Mouse (Mus musculus): ENCODE measurements around the gene Ms4a18. TPM values are rescaled to one million over a fixed set of nuclear protein-coding genes. Genes with fewer than 3 reads are reported as not detected.

Ms4a18 gene
- polyA plus RNA-seq, 1 experiment from 2014 or later, result not detected

DNA sequence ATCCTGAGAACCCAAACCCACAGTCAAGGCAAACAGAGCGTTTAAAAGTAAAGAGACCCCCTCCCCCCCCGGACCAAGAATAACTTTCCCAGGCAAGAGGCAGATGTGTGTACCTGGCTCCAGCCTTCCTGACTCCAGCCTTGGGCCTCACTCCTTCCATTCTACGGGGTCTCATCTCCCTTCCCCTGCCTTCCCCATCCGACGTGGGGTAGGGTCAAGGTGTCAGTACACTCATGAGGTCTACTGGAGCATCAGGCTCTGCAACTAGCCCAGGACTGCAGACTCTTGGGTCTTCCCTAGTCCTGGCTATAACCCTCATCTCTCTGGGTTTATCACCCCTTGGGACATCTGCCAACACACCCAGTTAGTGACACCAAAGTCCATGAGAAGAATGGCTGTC lies 37.6 kb downstream of the Ms4a18 start:
- H3K4me2 ChIP-seq, result no peak overlapping the region
- H3K27ac ChIP-seq (replicated peaks), result no peak overlapping the region
- no peaks in the 10 kb centered on the region for H3K9me3 ChIP-seq
- H3K36me3 ChIP-seq, result no peaks in the 10 kb centered on the region
- 76% methylated on average over 5 of the region's 5 CpGs for WGBS
- no peak overlapping the region for H3K4me3 ChIP-seq
- H3K27me3 ChIP-seq, result no peaks in the 10 kb centered on the region
- peaks cover 6% of the 10 kb centered on the region; the same call in 1 of the 2 replicates for H3K4me1 ChIP-seq (replicated peaks)
- peak; percentile 4; the same call in 1 of the 2 replicates for ATAC-seq (ENCODE audit: low FRiP score, low read depth)
- no peak overlapping the region for H3K9ac ChIP-seq

DNA sequence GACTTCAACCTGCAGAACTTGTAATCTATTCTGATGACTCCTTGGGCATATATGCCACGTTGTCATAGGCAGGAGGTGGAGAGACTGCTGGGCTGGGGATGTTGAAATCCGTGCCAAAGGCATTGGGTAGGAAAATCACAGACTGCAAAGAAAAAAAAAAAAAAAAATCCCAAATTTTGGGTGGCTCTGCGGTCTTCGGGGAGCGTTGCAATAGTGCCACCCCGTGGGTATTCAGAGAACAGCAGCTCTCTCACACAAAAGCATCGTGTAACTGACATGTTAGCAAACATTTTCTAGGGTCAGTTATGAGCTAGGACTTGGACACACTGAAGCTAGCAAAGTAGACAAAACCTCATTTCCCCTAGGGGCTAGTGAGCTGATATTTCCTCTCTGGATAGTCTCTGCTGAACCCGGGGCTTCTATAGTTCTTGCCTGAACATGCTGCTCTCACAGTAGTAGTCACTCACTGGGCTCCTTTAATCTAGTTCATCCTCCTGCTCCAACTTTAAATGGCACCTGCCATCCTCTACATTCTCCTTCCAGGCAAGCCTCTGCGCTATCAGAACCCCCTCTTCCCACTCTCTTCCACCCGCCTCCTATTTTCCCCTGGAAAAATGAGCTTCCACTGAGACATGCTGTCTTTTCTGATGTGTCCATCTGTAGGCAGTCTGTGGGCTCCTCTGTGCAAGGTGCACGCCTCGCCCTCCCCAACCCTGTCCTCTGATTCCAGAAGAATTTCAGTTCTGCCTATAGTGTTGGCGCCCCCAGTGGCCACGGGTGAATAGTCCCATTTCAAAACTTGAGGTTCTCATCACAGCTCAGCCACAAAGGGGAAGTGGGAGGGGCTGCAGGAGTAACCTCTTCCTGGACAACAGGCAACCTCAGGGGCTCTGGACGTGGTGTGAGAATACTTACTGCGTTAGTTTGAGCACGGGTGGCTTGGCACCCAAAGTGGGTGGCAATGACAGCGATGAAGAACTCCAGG lies 38.4 kb downstream of the Ms4a18 start:
- peak; percentile 63; the same call in 1 of the 2 replicates for ATAC-seq (ENCODE audit: low FRiP score, low read depth)
- WGBS, result 14% methylated on average over 18 of the region's 18 CpGs
- Histone ChIP-seq H3K27me3 (no peaks in the 10 kb centered on the region), H3K4me3 (no peak overlapping the region), H3K9me3 (no peaks in the 10 kb centered on the region), H3K27ac (replicated peaks) (no peak overlapping the region), H3K4me1 (replicated peaks) (peaks cover 6% of the 10 kb centered on the region; the same call in 1 of the 2 replicates), H3K36me3 (no peaks in the 10 kb centered on the region), H3K4me2 (peak overlapping the region; percentile 28), H3K9ac (no peak overlapping the region)

DNA sequence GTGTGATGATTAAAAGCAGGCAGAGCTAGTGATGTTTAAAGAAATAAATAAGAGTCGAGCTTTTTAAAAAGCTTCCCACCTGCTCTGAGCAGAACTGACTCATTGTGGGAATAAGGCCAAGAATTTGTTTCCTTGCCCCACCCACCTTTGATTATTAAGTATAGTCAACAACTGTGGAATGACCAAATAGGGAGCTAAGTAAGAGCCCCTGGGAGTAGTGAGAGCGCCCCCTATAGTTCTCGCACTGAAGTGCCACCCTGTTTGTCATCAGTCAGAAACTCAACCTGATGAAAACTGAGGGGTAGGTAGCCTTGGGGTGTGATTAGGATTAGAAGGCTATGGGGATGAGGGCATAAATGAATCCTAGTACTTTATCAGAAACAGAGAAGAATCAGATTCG lies 41.5 kb downstream of the Ms4a18 start:
- peaks cover 6% of the 10 kb centered on the region; the same call in 1 of the 2 replicates for H3K4me1 ChIP-seq (replicated peaks)
- no peak overlapping the region for H3K27ac ChIP-seq (replicated peaks)
- H3K4me3 ChIP-seq, result no peak overlapping the region
- H3K36me3 ChIP-seq, result no peaks in the 10 kb centered on the region
- no peak overlapping the region for H3K9ac ChIP-seq
- peaks cover 4% of the 10 kb centered on the region; the same call in 1 of the 2 replicates for H3K9me3 ChIP-seq
- H3K4me2 ChIP-seq, result no peak overlapping the region
- H3K27me3 ChIP-seq, result no peaks in the 10 kb centered on the region
- WGBS, result 50% methylated on average over 4 of the region's 4 CpGs
- no peak for ATAC-seq (ENCODE audit: low FRiP score, low read depth)

DNA sequence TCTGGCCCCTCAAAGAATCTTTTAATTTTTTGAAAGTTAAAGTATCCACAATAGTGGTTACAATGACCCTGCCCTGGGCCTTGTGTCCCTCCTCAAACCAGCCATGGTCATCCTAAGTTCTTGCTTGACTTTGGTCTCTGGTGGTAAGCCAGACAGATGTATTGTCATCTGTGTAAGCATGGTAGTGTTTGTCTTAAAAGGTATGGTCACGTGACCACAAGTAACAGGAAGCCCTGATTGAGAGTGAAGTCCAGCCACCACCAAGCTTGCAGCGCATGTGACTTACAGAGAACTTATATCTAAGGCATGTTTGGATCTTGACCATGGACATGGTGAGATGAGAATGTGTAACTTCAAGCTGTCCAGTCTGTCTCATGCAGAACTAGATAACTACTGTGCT lies 42.6 kb downstream of the Ms4a18 start:
- WGBS, result 89% methylated on average over 2 of the region's 2 CpGs
- peaks cover 4% of the 10 kb centered on the region; the same call in 1 of the 2 replicates for H3K9me3 ChIP-seq
- no peak overlapping the region for H3K27ac ChIP-seq (replicated peaks)
- no peak overlapping the region for H3K4me2 ChIP-seq
- ATAC-seq (ENCODE audit: low FRiP score, low read depth), result no peak
- H3K4me3 ChIP-seq, result no peak overlapping the region
- H3K4me1 ChIP-seq (replicated peaks), result peaks cover 6% of the 10 kb centered on the region; the same call in 1 of the 2 replicates
- H3K27me3 ChIP-seq, result no peaks in the 10 kb centered on the region
- no peaks in the 10 kb centered on the region for H3K36me3 ChIP-seq
- no peak overlapping the region for H3K9ac ChIP-seq

DNA sequence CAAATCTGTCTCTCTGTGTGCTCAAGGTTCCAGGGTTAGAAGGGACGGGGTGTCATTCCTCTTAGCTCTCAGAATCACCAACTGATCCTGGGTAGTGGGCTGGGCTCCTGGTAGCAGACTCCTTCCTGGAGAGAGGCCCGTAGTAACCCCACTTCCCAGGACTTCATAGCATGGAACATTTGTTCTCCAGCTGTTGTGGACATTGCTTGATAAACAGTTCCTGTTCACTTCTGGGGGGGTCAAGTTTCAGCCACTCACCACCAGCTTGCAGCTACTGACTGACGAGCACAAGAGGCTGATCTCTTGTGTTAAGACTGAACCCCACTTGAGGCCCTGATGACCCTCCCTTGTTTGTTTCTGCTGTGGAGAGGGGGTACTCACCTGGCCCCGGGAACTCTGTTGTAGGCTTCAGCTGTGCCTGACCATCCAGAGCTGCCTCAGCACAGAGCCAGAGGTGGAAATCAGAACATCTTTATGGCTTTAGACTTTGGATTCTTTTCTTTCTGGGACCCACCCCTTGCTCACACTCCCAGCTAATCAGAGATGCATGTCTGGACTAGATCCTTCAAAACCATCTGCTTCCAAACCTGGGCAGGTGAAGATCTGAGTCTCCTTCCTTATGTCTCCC lies 43.5 kb downstream of the Ms4a18 start, which contains the start of gene Ms4a10:
Gene Ms4a10 (minus strand): TSS at position 433 of the 628 bp plus-strand sequence.
- no peaks in the 10 kb centered on the region for H3K27me3 ChIP-seq
- H3K4me1 ChIP-seq (replicated peaks), result 0 out of 2 replicates have a peak, but pooled peaks cover under 1% of the 10 kb centered on the region
- H3K9ac ChIP-seq, result no peak within 1 kb of the TSS
- WGBS, result 77% methylated on average over 4 of the region's 4 CpGs
- H3K4me2 ChIP-seq, result no peak within 1 kb of the TSS
- no peak within 1 kb of the TSS for H3K27ac ChIP-seq (replicated peaks)
- ATAC-seq (ENCODE audit: low FRiP score, low read depth), result no peak
- no peaks in the 10 kb centered on the region for H3K36me3 ChIP-seq
- no peak within 1 kb of the TSS for H3K4me3 ChIP-seq
- H3K9me3 ChIP-seq, result peaks cover 4% of the 10 kb centered on the region; the same call in 1 of the 2 replicates

DNA sequence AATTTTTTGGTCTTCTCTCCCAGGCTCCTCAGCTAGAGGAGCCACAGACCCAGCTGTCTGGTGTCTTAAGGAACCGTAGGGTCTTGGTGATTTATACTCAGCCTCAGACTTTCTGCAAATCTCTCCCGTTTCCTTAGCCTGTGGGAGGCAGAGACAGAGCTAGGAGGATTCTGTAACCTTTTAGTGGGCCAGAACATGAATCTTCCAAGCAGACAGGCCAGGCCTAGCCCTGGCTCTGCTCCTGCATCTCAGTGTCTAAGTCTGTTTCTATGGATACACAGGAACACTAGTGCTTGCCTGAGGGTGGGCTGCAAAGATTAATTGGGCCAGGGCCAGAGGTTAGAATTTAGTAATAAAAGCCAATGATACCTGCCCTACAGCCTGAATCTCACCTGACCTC lies 44.6 kb downstream of the Ms4a18 start:
- WGBS, result 64% methylated on average over 2 of the region's 2 CpGs
- no peak for ATAC-seq (ENCODE audit: low FRiP score, low read depth)
- peaks cover 4% of the 10 kb centered on the region; the same call in 1 of the 2 replicates for H3K9me3 ChIP-seq

DNA sequence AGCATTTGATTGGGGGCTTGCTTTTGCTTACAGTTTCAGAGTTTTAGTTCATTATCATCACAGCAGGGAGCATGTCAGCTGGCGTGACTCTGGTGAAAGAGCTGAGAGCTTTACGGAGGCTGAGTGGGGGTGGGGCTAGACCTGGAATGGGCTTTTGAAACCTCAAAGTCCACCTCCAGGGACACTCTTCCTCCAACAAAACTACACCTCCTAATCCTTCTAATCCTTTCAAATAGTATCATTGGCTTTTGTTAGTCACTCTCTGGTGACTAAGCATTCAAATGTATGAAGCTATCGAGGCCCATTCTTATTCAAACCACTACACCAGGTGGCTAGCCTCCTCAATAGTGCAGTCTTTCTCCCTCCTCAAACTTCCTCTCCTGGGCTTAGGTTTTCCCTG lies 45.2 kb downstream of the Ms4a18 start:
- H3K4me1 ChIP-seq (replicated peaks), result no peaks in the 10 kb centered on the region
- WGBS, result 53% methylated on average over 3 of the region's 3 CpGs
- H3K4me3 ChIP-seq, result no peak overlapping the region
- H3K9ac ChIP-seq, result no peak overlapping the region
- H3K27me3 ChIP-seq, result no peaks in the 10 kb centered on the region
- H3K36me3 ChIP-seq, result no peaks in the 10 kb centered on the region
- H3K27ac ChIP-seq (replicated peaks), result no peak overlapping the region
- ATAC-seq (ENCODE audit: low FRiP score, low read depth), result no peak
- H3K9me3 ChIP-seq, result peaks cover 4% of the 10 kb centered on the region; the same call in 1 of the 2 replicates
- H3K4me2 ChIP-seq, result no peak overlapping the region

More for the DNA sequence above, 44.6 kb downstream of the Ms4a18 start:
- Histone ChIP-seq H3K9ac (no peak overlapping the region), H3K4me3 (no peak overlapping the region), H3K27ac (replicated peaks) (no peak overlapping the region), H3K4me2 (no peak overlapping the region), H3K4me1 (replicated peaks) (no peaks in the 10 kb centered on the region), H3K27me3 (no peaks in the 10 kb centered on the region), H3K36me3 (no peaks in the 10 kb centered on the region)

DNA sequence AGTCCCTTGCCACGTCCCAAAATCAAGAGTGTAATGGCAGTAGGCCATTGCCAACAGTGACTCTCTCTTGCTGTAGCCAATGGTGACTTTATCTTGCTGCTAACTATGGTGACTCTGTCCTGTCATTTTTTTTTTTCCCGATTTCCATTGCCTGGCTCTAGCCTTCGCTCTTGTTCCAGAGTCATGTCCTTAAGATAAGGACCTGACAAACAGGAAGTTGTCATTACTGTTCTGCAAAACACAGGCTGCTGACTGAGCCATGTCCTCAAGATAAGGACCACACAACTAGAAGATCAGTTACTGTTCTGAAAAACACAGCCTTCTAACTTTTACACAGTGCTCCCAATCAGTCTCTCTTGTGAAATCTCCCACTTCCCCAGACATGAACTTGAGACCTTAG lies 47.4 kb downstream of the Ms4a18 start:
- Histone ChIP-seq H3K4me1 (replicated peaks) (no peaks in the 10 kb centered on the region), H3K9ac (no peak overlapping the region), H3K36me3 (no peaks in the 10 kb centered on the region), H3K4me3 (no peak overlapping the region), H3K9me3 (peaks cover 4% of the 10 kb centered on the region; the same call in 1 of the 2 replicates), H3K27ac (replicated peaks) (no peak overlapping the region), H3K4me2 (no peak overlapping the region), H3K27me3 (no peaks in the 10 kb centered on the region)
- no peak for ATAC-seq (ENCODE audit: low FRiP score, low read depth)
- 84% methylated on average over 3 of the region's 3 CpGs for WGBS

DNA sequence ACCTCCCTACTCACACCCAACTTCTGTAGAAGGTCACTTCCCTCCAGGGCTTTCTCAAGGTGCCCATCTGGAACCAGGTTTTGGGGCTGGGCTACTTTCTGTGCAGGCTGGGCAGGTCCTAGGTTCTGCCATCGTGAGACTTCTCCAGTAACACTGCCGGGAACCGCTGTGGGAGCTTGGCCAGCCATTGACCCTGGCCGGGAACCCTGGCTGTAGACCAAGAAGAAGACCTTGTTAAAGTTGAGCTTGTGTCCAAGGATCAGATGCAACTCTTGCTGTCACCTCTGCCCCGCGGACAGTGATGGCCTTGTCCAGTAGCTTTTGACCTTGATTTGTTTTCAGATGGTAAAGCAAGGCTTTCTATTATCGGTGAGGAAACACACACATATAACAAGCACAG lies 49.3 kb downstream of the Ms4a18 start:
- WGBS, result 95% methylated on average over 7 of the region's 7 CpGs
- H3K4me2 ChIP-seq, result no peak overlapping the region
- H3K4me1 ChIP-seq (replicated peaks), result no peaks in the 10 kb centered on the region
- peaks cover 4% of the 10 kb centered on the region; the same call in 1 of the 2 replicates for H3K9me3 ChIP-seq
- no peaks in the 10 kb centered on the region for H3K36me3 ChIP-seq
- no peak overlapping the region for H3K27ac ChIP-seq (replicated peaks)
- no peaks in the 10 kb centered on the region for H3K27me3 ChIP-seq
- no peak overlapping the region for H3K9ac ChIP-seq
- no peak overlapping the region for H3K4me3 ChIP-seq
- no peak for ATAC-seq (ENCODE audit: low FRiP score, low read depth)

DNA sequence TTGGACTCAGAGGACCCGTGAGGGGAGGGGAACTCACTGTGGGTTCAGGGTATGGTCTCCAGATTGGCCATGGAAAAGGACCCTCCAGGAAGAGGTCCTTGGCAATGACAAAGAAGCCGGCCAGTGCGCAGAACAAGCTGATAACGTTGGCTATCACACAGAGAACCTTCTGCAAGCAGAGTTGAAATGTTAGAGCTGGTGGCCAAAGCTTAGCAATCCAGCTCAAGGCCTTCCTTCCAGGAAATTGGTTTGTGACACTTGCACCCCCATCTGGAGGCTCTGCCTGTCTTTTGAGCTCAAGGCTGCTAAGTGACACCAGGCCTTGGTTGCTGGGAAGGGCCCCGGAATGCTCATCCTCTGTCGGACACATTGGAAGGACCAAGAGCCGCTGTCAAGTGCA lies 52.1 kb downstream of the Ms4a18 start:
- no peak overlapping the region for H3K4me2 ChIP-seq
- no peaks in the 10 kb centered on the region for H3K36me3 ChIP-seq
- H3K27me3 ChIP-seq, result no peaks in the 10 kb centered on the region
- no peak overlapping the region for H3K27ac ChIP-seq (replicated peaks)
- H3K4me1 ChIP-seq (replicated peaks), result no peaks in the 10 kb centered on the region
- H3K9ac ChIP-seq, result no peak overlapping the region
- H3K4me3 ChIP-seq, result no peak overlapping the region
- no peak for ATAC-seq (ENCODE audit: low FRiP score, low read depth)
- H3K9me3 ChIP-seq, result no peaks in the 10 kb centered on the region
- 93% methylated on average over 7 of the region's 7 CpGs for WGBS

DNA sequence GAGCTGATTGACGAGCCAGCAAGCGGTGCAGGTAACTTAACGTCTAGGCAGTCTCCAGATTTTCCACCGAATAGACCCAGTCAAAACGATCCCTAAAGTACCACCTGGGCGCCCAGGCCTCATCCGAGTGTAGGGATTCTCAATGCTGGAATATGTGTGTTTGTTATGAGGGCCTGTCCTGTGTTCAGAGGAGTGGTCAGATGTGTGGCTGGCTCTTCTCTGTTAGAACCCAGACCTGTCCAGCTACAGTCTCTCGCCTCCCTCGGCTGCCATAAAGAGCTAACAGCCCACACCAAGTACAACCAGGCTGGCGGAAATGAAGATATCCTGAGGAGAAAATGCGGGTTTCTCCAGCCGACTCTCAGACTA lies 57.9 kb downstream of the Ms4a18 start:
- Histone ChIP-seq H3K27ac (replicated peaks) (no peak overlapping the region), H3K9ac (peak overlapping the region; percentile 14; the same call in 1 of the 2 replicates), H3K27me3 (no peaks in the 10 kb centered on the region), H3K36me3 (no peaks in the 10 kb centered on the region), H3K4me2 (no peak overlapping the region), H3K4me3 (no peak overlapping the region), H3K4me1 (replicated peaks) (peaks cover 3% of the 10 kb centered on the region), H3K9me3 (no peaks in the 10 kb centered on the region)
- peak; percentile 54; the same call in 1 of the 2 replicates for ATAC-seq (ENCODE audit: low FRiP score, low read depth)
- WGBS, result 46% methylated on average over 12 of the region's 12 CpGs
